Mouse (Mus musculus) forebrain, embryonic 12.5 days (tissue): Measurements from ENCODE around the gene Rap1a. TPM values are rescaled to one million over a fixed set of nuclear protein-coding genes. Genes with fewer than 3 reads are reported as not detected.

Source experiments
- ATAC-seq: fragments of 200-750 bp; cut with Nextera tagmentation; 2 replicates; pipeline ENCODE4 v1.8.0; 2017; ENCODE audit warnings: moderate TSS enrichment; ENCODE audit not compliant: low FRiP score
- H3K27ac ChIP-seq: fragments of 300-500 bp; sonication (generic); 2 replicates; pipeline ENCODE4 v1.5.1; 2016; ENCODE audit warnings: mild to moderate bottlenecking
- H3K27me3 ChIP-seq: fragments of 300-500 bp; sonication (generic); 2 replicates; pipeline ENCODE4 v1.6.1; 2016; ENCODE audit warnings: mild to moderate bottlenecking
- H3K36me3 ChIP-seq: fragments of 300-500 bp; sonication (generic); replicated peaks from 2 replicates; pipeline ENCODE4 v1.6.1; 2016; ENCODE audit warnings: mild to moderate bottlenecking
- H3K4me1 ChIP-seq: fragments of 300-500 bp; sonication (generic); 2 replicates; pipeline ENCODE4 v1.6.1; 2016
- H3K4me2 ChIP-seq: fragments of 300-500 bp; sonication (generic); 2 replicates; pipeline ENCODE4 v1.6.1; 2016; ENCODE audit warnings: mild to moderate bottlenecking, moderate library complexity
- H3K4me3 ChIP-seq: fragments of 300-500 bp; sonication (generic); replicated peaks from 2 replicates; pipeline ENCODE4 v1.5.1; 2016; ENCODE audit warnings: mild to moderate bottlenecking
- H3K9ac ChIP-seq: fragments of 300-500 bp; sonication (generic); 2 replicates; pipeline ENCODE4 v1.6.1; 2016; ENCODE audit warnings: mild to moderate bottlenecking
- H3K9me3 ChIP-seq: fragments of 300-500 bp; sonication (generic); 2 replicates; pipeline ENCODE4 v1.6.1; 2016
- WGBS: fragments of 180-500 bp; shearing (Covaris S2); methylation state at CpG from one replicate; pipeline ENCODE4 v1.1.7; 2016; 5-methylcytosine and 5-hydroxymethylcytosine counted together
- polyA plus RNA-seq: library from polyadenylated mRNA; unstranded; fragments of >200 nt; fragmentation: Nextera tagmentation; extraction: Ambion mirVana; gene quantifications from 2 replicates; pipeline ENCODE4 v1.2.1, GENCODE M21; 2016

The Rap1a gene
- polyA plus RNA-seq, 1 experiment from 2014 or later, result 81.6 TPM

GRCm38 (mm10) chr3:105799375-105799774 is 1.8 kb downstream of the Rap1a start:
- WGBS, result 75% methylated on average over 4 of the region's 4 CpGs

GRCm38 (mm10) chr3:105798770-105799169 is 2.4 kb downstream of the Rap1a start:
- 93% methylated on average over 2 of the region's 2 CpGs for WGBS
- Histone ChIP-seq H3K9me3 (no peaks in the 10 kb centered on the region), H3K36me3 (no peaks in the 10 kb centered on the region), H3K27ac (no peak overlapping the region), H3K27me3 (no peaks in the 10 kb centered on the region), H3K4me1 (peaks cover 27% of the 10 kb centered on the region), H3K9ac (no peak overlapping the region), H3K4me2 (no peak overlapping the region), H3K4me3 (no peak overlapping the region)
- ATAC-seq, result no peak

More at GRCm38 (mm10) chr3:105799375-105799774, 1.8 kb downstream of the Rap1a start:
- no peak overlapping the region for H3K27ac ChIP-seq
- no peaks in the 10 kb centered on the region for H3K9me3 ChIP-seq
- no peak for ATAC-seq
- peaks cover 27% of the 10 kb centered on the region for H3K4me1 ChIP-seq
- peak overlapping the region; percentile 65 for H3K4me2 ChIP-seq
- no peaks in the 10 kb centered on the region for H3K36me3 ChIP-seq
- H3K4me3 ChIP-seq, result no peak overlapping the region
- no peak overlapping the region; the same call in 1 of the 2 replicates for H3K9ac ChIP-seq
- no peaks in the 10 kb centered on the region for H3K27me3 ChIP-seq

GRCm38 (mm10) chr3:105797427-105797826 is 3.7 kb downstream of the Rap1a start:
- H3K4me3 ChIP-seq, result no peak overlapping the region
- H3K27ac ChIP-seq, result no peak overlapping the region
- no peak for ATAC-seq
- H3K9me3 ChIP-seq, result no peaks in the 10 kb centered on the region
- H3K4me1 ChIP-seq, result peaks cover 27% of the 10 kb centered on the region
- no peaks in the 10 kb centered on the region for H3K36me3 ChIP-seq
- no peak overlapping the region for H3K9ac ChIP-seq
- WGBS, result 83% methylated on average over 2 of the region's 2 CpGs
- H3K4me2 ChIP-seq, result no peak overlapping the region
- H3K27me3 ChIP-seq, result no peaks in the 10 kb centered on the region

- H3K36me3 ChIP-seq, result no peaks in the 10 kb centered on the region
- no peak for ATAC-seq
- H3K27me3 ChIP-seq, result no peaks in the 10 kb centered on the region
- no peak overlapping the region for H3K4me3 ChIP-seq
- H3K27ac ChIP-seq, result no peak overlapping the region
- 71% methylated on average over 4 of the region's 4 CpGs for WGBS
- peaks cover 27% of the 10 kb centered on the region for H3K4me1 ChIP-seq
- H3K9me3 ChIP-seq, result no peaks in the 10 kb centered on the region
- H3K4me2 ChIP-seq, result no peak overlapping the region
- no peak overlapping the region for H3K9ac ChIP-seq
These were observed 4.4 kb downstream of the Rap1a start for GRCm38 (mm10) chr3:105796761-105797160.

GRCm38 (mm10) chr3:105794309-105794708 is 6.8 kb downstream of the Rap1a start:
- H3K36me3 ChIP-seq, result no peaks in the 10 kb centered on the region; the same call in 1 of the 2 replicates
- no peak overlapping the region for H3K27ac ChIP-seq
- peaks cover 13% of the 10 kb centered on the region for H3K4me1 ChIP-seq
- no peaks in the 10 kb centered on the region for H3K27me3 ChIP-seq
- no peaks in the 10 kb centered on the region for H3K9me3 ChIP-seq
- ATAC-seq, result no peak
- WGBS, result 80% methylated on average over 1 of the region's 1 CpGs
- no peak overlapping the region for H3K4me3 ChIP-seq
- no peak overlapping the region for H3K9ac ChIP-seq
- H3K4me2 ChIP-seq, result no peak overlapping the region

GRCm38 (mm10) chr3:105792309-105792708 is 8.8 kb downstream of the Rap1a start:
- ATAC-seq, result no peak
- Histone ChIP-seq H3K4me3 (no peak overlapping the region), H3K9ac (no peak overlapping the region), H3K27ac (no peak overlapping the region), H3K36me3 (peaks cover 7% of the 10 kb centered on the region), H3K4me1 (no peaks in the 10 kb centered on the region), H3K27me3 (no peaks in the 10 kb centered on the region), H3K4me2 (no peak overlapping the region), H3K9me3 (no peaks in the 10 kb centered on the region)
- WGBS, result 95% methylated on average over 7 of the region's 7 CpGs

- no peak overlapping the region for H3K27ac ChIP-seq
- no peak overlapping the region for H3K9ac ChIP-seq
- WGBS, result 92% methylated on average over 2 of the region's 2 CpGs
- H3K4me2 ChIP-seq, result no peak overlapping the region
- no peaks in the 10 kb centered on the region for H3K9me3 ChIP-seq
- no peak for ATAC-seq
- no peaks in the 10 kb centered on the region for H3K4me1 ChIP-seq
- no peaks in the 10 kb centered on the region for H3K27me3 ChIP-seq
- peaks cover 7% of the 10 kb centered on the region for H3K36me3 ChIP-seq
- H3K4me3 ChIP-seq, result no peak overlapping the region
These were observed 10.0 kb downstream of the Rap1a start for GRCm38 (mm10) chr3:105791129-105791528.

GRCm38 (mm10) chr3:105790338-105790737 is 10.8 kb downstream of the Rap1a start:
- H3K27ac ChIP-seq, result no peak overlapping the region
- no peak for ATAC-seq
- H3K9ac ChIP-seq, result no peak overlapping the region
- no peaks in the 10 kb centered on the region for H3K4me1 ChIP-seq
- H3K4me2 ChIP-seq, result no peak overlapping the region
- peaks cover 7% of the 10 kb centered on the region for H3K36me3 ChIP-seq
- WGBS, result 98% methylated on average over 1 of the region's 1 CpGs
- no peaks in the 10 kb centered on the region for H3K9me3 ChIP-seq
- H3K4me3 ChIP-seq, result no peak overlapping the region
- no peaks in the 10 kb centered on the region for H3K27me3 ChIP-seq

- Histone ChIP-seq H3K4me2 (no peak overlapping the region), H3K9me3 (no peaks in the 10 kb centered on the region), H3K36me3 (peaks cover 7% of the 10 kb centered on the region), H3K4me3 (no peak overlapping the region), H3K27me3 (no peaks in the 10 kb centered on the region), H3K4me1 (no peaks in the 10 kb centered on the region), H3K9ac (no peak overlapping the region), H3K27ac (no peak overlapping the region)
- no peak for ATAC-seq
- WGBS, result 96% methylated on average over 1 of the region's 1 CpGs
These were observed 11.4 kb downstream of the Rap1a start for GRCm38 (mm10) chr3:105789776-105790175.

- no peak for ATAC-seq
- Histone ChIP-seq H3K9me3 (no peaks in the 10 kb centered on the region), H3K9ac (no peak overlapping the region), H3K27me3 (no peaks in the 10 kb centered on the region), H3K27ac (no peak overlapping the region), H3K4me1 (peaks cover 6% of the 10 kb centered on the region), H3K4me2 (no peak overlapping the region), H3K4me3 (no peak overlapping the region), H3K36me3 (peaks cover 7% of the 10 kb centered on the region)
- WGBS, result 89% methylated on average over 3 of the region's 3 CpGs
These were observed 13.8 kb downstream of the Rap1a start for GRCm38 (mm10) chr3:105787328-105787727.

GRCm38 (mm10) chr3:105785865-105786264 is 15.3 kb downstream of the Rap1a start:
- Histone ChIP-seq H3K4me3 (no peak overlapping the region), H3K27ac (no peak overlapping the region), H3K4me2 (no peak overlapping the region), H3K4me1 (peaks cover 7% of the 10 kb centered on the region), H3K9me3 (no peaks in the 10 kb centered on the region), H3K36me3 (peaks cover 7% of the 10 kb centered on the region; the same call in 1 of the 2 replicates), H3K9ac (no peak overlapping the region), H3K27me3 (no peaks in the 10 kb centered on the region)
- ATAC-seq, result no peak

GRCm38 (mm10) chr3:105783809-105784208 is 17.3 kb downstream of the Rap1a start:
- Histone ChIP-seq H3K27ac (no peak overlapping the region), H3K4me2 (no peak overlapping the region), H3K4me3 (no peak overlapping the region), H3K9me3 (no peaks in the 10 kb centered on the region), H3K4me1 (peaks cover 7% of the 10 kb centered on the region), H3K27me3 (no peaks in the 10 kb centered on the region), H3K9ac (no peak overlapping the region), H3K36me3 (peaks cover 7% of the 10 kb centered on the region; the same call in 1 of the 2 replicates)
- no peak for ATAC-seq
- WGBS, result 52% methylated on average over 1 of the region's 1 CpGs

- no peak overlapping the region for H3K4me2 ChIP-seq
- no peak overlapping the region for H3K27ac ChIP-seq
- H3K9me3 ChIP-seq, result no peaks in the 10 kb centered on the region
- ATAC-seq, result no peak
- H3K9ac ChIP-seq, result no peak overlapping the region
- peaks cover 7% of the 10 kb centered on the region for H3K4me1 ChIP-seq
- H3K27me3 ChIP-seq, result no peaks in the 10 kb centered on the region
- WGBS, result 71% methylated on average over 7 of the region's 7 CpGs
- no peaks in the 10 kb centered on the region for H3K36me3 ChIP-seq
- H3K4me3 ChIP-seq, result no peak overlapping the region
These were observed 18.7 kb downstream of the Rap1a start for GRCm38 (mm10) chr3:105782406-105782805.
